Comparison of ENCODE assay signal across 25 mouse cellular contexts in the genomic region with DNA sequence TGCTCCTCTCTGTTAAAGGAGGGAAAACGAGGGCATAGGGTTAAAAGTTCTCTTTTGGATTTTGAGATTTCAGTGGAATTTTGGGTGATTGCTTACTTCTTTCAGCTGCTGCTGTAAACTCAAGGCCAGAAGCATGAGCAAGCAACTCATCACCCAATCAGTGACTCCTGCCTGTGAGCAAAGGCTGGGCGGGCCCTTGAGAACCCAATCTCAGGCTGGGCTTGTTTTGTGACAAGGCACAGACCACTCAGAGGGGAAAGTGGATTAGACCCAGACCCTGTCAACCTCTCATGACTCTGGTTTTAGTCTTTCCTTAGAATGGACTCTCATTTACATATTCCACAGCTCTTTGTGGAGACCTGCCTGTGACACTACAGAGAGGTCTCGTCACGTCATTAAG. TPM values are rescaled to one million over a fixed set of nuclear protein-coding genes. Genes with fewer than 3 reads are reported as not detected.
DNase-seq lines count a peak whose midpoint lies in the region; ATAC-seq and TF ChIP-seq lines count a peak whose summit lies in the region.
"Had no signal": no experiment of that assay in that cellular context is flagged by ENCODE, and none has a peak within 500 bp of the region (broad histone marks: within the 10 kb centered on the region; RNA-seq: fewer than 3 reads in every experiment).

No protein-coding gene starts in this region.

- WGBS in lung, postnatal 0 days, result 59% methylated on average over 4 of the region's 4 CpGs
- WGBS in limb, embryonic 10.5 days, result 29% methylated on average over 4 of the region's 4 CpGs

- H3K9ac ChIP-seq in lung, postnatal 0 days (replicated peaks; ENCODE audit: low read depth), result no peak overlapping the region
- H3K9ac ChIP-seq: forebrain, embryonic 15.5 days; limb, embryonic 12.5 days; liver, postnatal 0 days; midbrain, embryonic 13.5 days had no signal

- ATAC-seq in lung, postnatal 0 days, result peak; percentile 43; the same call in 1 of the 2 replicates
- ATAC-seq in megakaryocyte progenitor cell, adult 5-6 weeks (replicated peaks; ENCODE audit: poor library complexity), result no peak
- ATAC-seq: forebrain, embryonic 15.5 days; intestine, postnatal 0 days; liver, postnatal 0 days; midbrain, embryonic 13.5 days had no signal

- no peaks in the 10 kb centered on the region for H3K27me3 ChIP-seq in lung, postnatal 0 days (replicated peaks; ENCODE audit: insufficient read depth, low read length)
- H3K27me3 ChIP-seq in limb, embryonic 10.5 days (ENCODE audit: low read depth, poor library complexity, severe bottlenecking), result no peaks in the 10 kb centered on the region
- H3K27me3 ChIP-seq: forebrain, embryonic 15.5 days; limb, embryonic 12.5 days; midbrain, embryonic 13.5 days had no signal

- H3K27ac ChIP-seq in lung, postnatal 0 days (ENCODE audit: low read length), result no peak overlapping the region
- H3K27ac ChIP-seq in limb, embryonic 10.5 days, result no peak overlapping the region
- H3K27ac ChIP-seq: forebrain, embryonic 15.5 days; hindbrain, embryonic 10.5 days; layer of hippocampus, adult 2 months; limb, embryonic 12.5 days; midbrain, embryonic 13.5 days had no signal

- no peak overlapping the region for H3K4me3 ChIP-seq in lung, postnatal 0 days (ENCODE audit: low read depth, low read length)
- H3K4me3 ChIP-seq in limb, embryonic 10.5 days, result no peak overlapping the region
- H3K4me3 ChIP-seq: forebrain, embryonic 15.5 days; hindbrain, embryonic 10.5 days; layer of hippocampus, adult 2 months; limb, embryonic 12.5 days; midbrain, embryonic 13.5 days had no signal

- DNase-seq in adrenal gland, adult 2 months, result peak; percentile 77
- DNase-seq in adrenal gland, postnatal 4 days (ENCODE audit: low spot score in 2 of 2), result no peak
- DNase-seq in lung, postnatal 0 days (ENCODE audit: low spot score), result peak; percentile 32
- no peak for DNase-seq in lung, postnatal 14 days
- peak; percentile 67 to 73 for DNase-seq in adrenal gland, postnatal 36 days
- peak; percentile 34 for DNase-seq in limb, embryonic 10.5 days (ENCODE audit: low spot score)
- no peak for DNase-seq in testis, postnatal 14 days (ENCODE audit: low spot score)
- DNase-seq: cerebellum, adult 11-12 months; cerebellum, postnatal 14 days; gastrocnemius, postnatal 10 days; kidney, postnatal 25 days; layer of hippocampus, postnatal 36 days; liver, postnatal 0 days; right cerebral cortex, postnatal 14 days; thymus, postnatal 14 days had no signal

- H3K9me3 ChIP-seq in lung, postnatal 0 days (ENCODE audit: low read length), result no peaks in the 10 kb centered on the region
- no peaks in the 10 kb centered on the region for H3K9me3 ChIP-seq in limb, embryonic 10.5 days (replicated peaks)
- H3K9me3 ChIP-seq: forebrain, embryonic 15.5 days; limb, embryonic 12.5 days had no signal

- no peak for TF ChIP-seq CTCF in lung, postnatal 0 days (IDR thresholded peaks at IDR 0.05)

- H3K36me3 ChIP-seq in lung, postnatal 0 days (ENCODE audit: insufficient read depth, low read length), result no peaks in the 10 kb centered on the region
- no peaks in the 10 kb centered on the region for H3K36me3 ChIP-seq in limb, embryonic 10.5 days
- H3K36me3 ChIP-seq: forebrain, embryonic 15.5 days; hindbrain, embryonic 10.5 days; limb, embryonic 12.5 days; midbrain, embryonic 13.5 days had no signal

- no peak overlapping the region for H3K4me2 ChIP-seq in lung, postnatal 0 days (replicated peaks; ENCODE audit: low read depth, low read length)
- H3K4me2 ChIP-seq: forebrain, embryonic 15.5 days; limb, embryonic 12.5 days; liver, embryonic 11.5 days; midbrain, embryonic 13.5 days had no signal

- no peak for TF ChIP-seq EP300 in lung, postnatal 0 days (IDR thresholded peaks at IDR 0.05)

- H3K4me1 ChIP-seq in lung, postnatal 0 days (ENCODE audit: insufficient read depth, low read depth, low read length), result no peaks in the 10 kb centered on the region
- H3K4me1 ChIP-seq in limb, embryonic 10.5 days, result peaks cover 30% of the 10 kb centered on the region
- H3K4me1 ChIP-seq: forebrain, embryonic 15.5 days; hindbrain, embryonic 10.5 days had no signal

RNA-seq across cellular contexts. Expression of a gene that starts 28.7 kb away (rescaled TPM):
- total RNA-seq in adrenal gland, adult 2 months (2021), result 1 to 10 TPM; 4.1 to 9.5 TPM
- polyA plus RNA-seq in adrenal gland, adult 2 months (2012; rRNA removed), result 2.3 and 3.5 TPM in 2 replicates
- total RNA-seq in adrenal gland, postnatal 4 days (2021), result 10 to 100 TPM in 1 of 2 experiments, 1 to 10 TPM in 1; 9.5 to 10.1 TPM
- 0.13 TPM in 2 replicates for polyA plus RNA-seq in lung, postnatal 0 days (2015; fragmentation: Nextera tagmentation; extraction: Ambion mirVana)
- total RNA-seq in adrenal gland, postnatal 36 days (2021), result 10 to 100 TPM in 1 of 2 experiments, 1 to 10 TPM in 1; 4.5 to 10.7 TPM
- polyA plus RNA-seq in limb, embryonic 10.5 days (2016; fragmentation: Nextera tagmentation; extraction: Ambion mirVana), result 0.13 and 0.19 TPM in 2 replicates
- 0.05 TPM in 1 of 2 replicates, not detected in the other for total RNA-seq in megakaryocyte progenitor cell, adult 5-6 weeks (2015)
- not detected in 2 replicates for total RNA-seq in megakaryocyte progenitor cell, adult 5-6 weeks (2017)
- total RNA-seq: granulocyte monocyte progenitor cell, adult 5-6 weeks; megakaryocyte, adult 5-6 weeks had no signal

Comparison
In these comparisons a context has a peak if more than half of its experiments do, and no peak if none do; other contexts are left out.
1. DNase-seq: peak in adrenal gland, adult 2 months (single experiment), lung, postnatal 0 days (single experiment), adrenal gland, postnatal 36 days (2 of 2) and limb, embryonic 10.5 days (single experiment); none in adrenal gland, postnatal 4 days (0 of 2), lung, postnatal 14 days (single experiment) and testis, postnatal 14 days (single experiment).
2. RNA of a gene that starts 28.7 kb away (total RNA-seq): 4.5 to 10.7 TPM in adrenal gland, postnatal 36 days, 9.5 to 10.1 TPM in adrenal gland, postnatal 4 days and 4.1 to 9.5 TPM in adrenal gland, adult 2 months; 0.05 TPM in megakaryocyte progenitor cell, adult 5-6 weeks; every median in the first group is over 4 times any median in the second.